Mouse (Mus musculus) ES-E14 (cell line): Measurements from ENCODE around the gene Dclk1. TPM values are rescaled to one million over a fixed set of nuclear protein-coding genes. Genes with fewer than 3 reads are reported as not detected.

Experiments
- DNase-seq: peaks from one replicate; pipeline ENCODE4 v3.0.0-alpha.2; 2013; ENCODE audit warnings: low read depth, low spot score
- H3K27ac ChIP-seq: 2 replicates; pipeline ENCODE4 v1.5.1; 2012; ENCODE audit warnings: low read depth, mild to moderate bottlenecking, low read length, moderate library complexity, mixed read lengths; ENCODE audit not compliant: poor library complexity, insufficient read depth, severe bottlenecking
- H3K36me3 ChIP-seq: 2 replicates; pipeline ENCODE4 v1.6.1; 2012; ENCODE audit warnings: mild to moderate bottlenecking, low read length, moderate library complexity, mixed read lengths; ENCODE audit not compliant: control insufficient read depth, poor library complexity, insufficient read depth, severe bottlenecking
- H3K4me1 ChIP-seq, 2 experiments: fragments of 150-350 bp in 1 of 2; sonication (generic) in 1 of 2; 2 replicates each; pipeline ENCODE4 v1.6.1; 2012; ENCODE audit warnings: low read length in 2 of 2, mild to moderate bottlenecking in 1 of 2, mixed read lengths in 1 of 2; ENCODE audit not compliant: control insufficient read depth in 2 of 2, insufficient read depth in 2 of 2, poor library complexity in 1 of 2
- H3K4me3 ChIP-seq, 2 experiments: fragments of 150-350 bp in 1 of 2; sonication (generic) in 1 of 2; 2 replicates each; pipeline ENCODE4 v1.5.1; 2012; ENCODE audit warnings: low read length in 2 of 2, low read depth in 1 of 2, mild to moderate bottlenecking in 1 of 2, mixed read lengths in 1 of 2; ENCODE audit not compliant: insufficient read depth in 1 of 2, poor library complexity in 1 of 2, severe bottlenecking in 1 of 2
- H3K9ac ChIP-seq: 2 replicates; pipeline ENCODE4 v1.6.1; 2012; ENCODE audit warnings: low read depth, mild to moderate bottlenecking, low read length, mixed read lengths; ENCODE audit not compliant: poor library complexity, insufficient read depth, severe bottlenecking
- H3K9me3 ChIP-seq: fragments of 150-350 bp; sonication (generic); 2 replicates; pipeline ENCODE4 v1.6.1; 2012; ENCODE audit warnings: low read depth, mild to moderate bottlenecking, low read length; ENCODE audit not compliant: control insufficient read depth, insufficient read depth
- CHD2 ChIP-seq: IDR thresholded peaks from 2 replicates; pipeline ENCODE4 v1.6.1; 2014; ENCODE audit warnings: mild to moderate bottlenecking, low read depth, low read length, inconsistent platforms
- HCFC1 ChIP-seq: IDR thresholded peaks from 2 replicates; pipeline ENCODE4 v1.6.1; 2012; ENCODE audit warnings: low read length, inconsistent platforms, borderline replicate concordance; ENCODE audit not compliant: insufficient read depth
- MAFK ChIP-seq: IDR thresholded peaks from 2 replicates; pipeline ENCODE4 v1.6.1; 2014; ENCODE audit warnings: mild to moderate bottlenecking, low read depth, low read length, inconsistent platforms; ENCODE audit not compliant: insufficient read depth
- ZC3H11A ChIP-seq: IDR thresholded peaks from 2 replicates; pipeline ENCODE4 v1.6.1; 2012; ENCODE audit warnings: low read depth, mild to moderate bottlenecking, inconsistent platforms, low read length, borderline replicate concordance
- ZNF384 ChIP-seq: IDR thresholded peaks from 2 replicates; pipeline ENCODE4 v1.6.1; 2012; ENCODE audit warnings: low read depth, low read length, inconsistent platforms
- in situ Hi-C, 2 experiments: fragments of 600-800 bp; cut with MboI; formaldehyde crosslinking; loops; one replicate each; pipeline ENCODE4 v1.15.1; 2025; ENCODE audit warnings: low sequenced_read_pairs in 2 of 2, inconsistent platforms in 1 of 2; ENCODE audit not compliant: unreplicated experiment in 2 of 2
- total RNA-seq: library from RNA; depleted of rRNA; stranded (reverse); fragments of 300-350 nt; gene quantifications from 2 replicates; pipeline ENCODE4 v1.2.3, GENCODE M21; 2012

Gene Dclk1
- total RNA-seq, 1 experiment = 1.7 TPM

DNA sequence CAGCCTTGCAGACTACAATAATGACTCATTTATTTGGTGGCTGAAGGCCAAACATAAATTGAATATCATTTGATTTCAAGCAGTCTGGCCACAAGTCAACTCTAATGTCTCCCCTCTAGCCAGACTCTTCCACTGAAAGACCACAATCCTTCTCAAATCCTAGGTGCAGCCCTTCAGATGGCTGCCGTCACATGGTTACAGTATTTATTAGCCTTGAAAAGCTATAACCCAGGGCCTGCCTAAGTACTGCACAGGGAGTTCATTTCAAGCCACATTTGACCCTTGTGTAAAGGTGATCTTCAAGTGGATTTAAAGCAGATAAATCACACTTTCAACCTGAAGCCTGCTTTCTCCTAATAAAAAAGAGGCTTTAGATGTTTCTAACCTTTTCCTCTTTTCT is 192.1 kb downstream of the Dclk1 start:
- Histone ChIP-seq H3K27ac (no peak overlapping the region), H3K9ac (no peak overlapping the region), H3K9me3 (no peaks in the 10 kb centered on the region), H3K36me3 (no peaks in the 10 kb centered on the region), H3K4me3 (no peak overlapping the region), H3K4me1 (no peaks in the 10 kb centered on the region)
- in situ Hi-C loops = no loop called here
- no peak for TF ChIP-seq CHD2
- TF ChIP-seq ZC3H11A = no peak
- TF ChIP-seq ZNF384 = no peak
- no peak for TF ChIP-seq HCFC1
- TF ChIP-seq MAFK = no peak
- no peak for DNase-seq

DNA sequence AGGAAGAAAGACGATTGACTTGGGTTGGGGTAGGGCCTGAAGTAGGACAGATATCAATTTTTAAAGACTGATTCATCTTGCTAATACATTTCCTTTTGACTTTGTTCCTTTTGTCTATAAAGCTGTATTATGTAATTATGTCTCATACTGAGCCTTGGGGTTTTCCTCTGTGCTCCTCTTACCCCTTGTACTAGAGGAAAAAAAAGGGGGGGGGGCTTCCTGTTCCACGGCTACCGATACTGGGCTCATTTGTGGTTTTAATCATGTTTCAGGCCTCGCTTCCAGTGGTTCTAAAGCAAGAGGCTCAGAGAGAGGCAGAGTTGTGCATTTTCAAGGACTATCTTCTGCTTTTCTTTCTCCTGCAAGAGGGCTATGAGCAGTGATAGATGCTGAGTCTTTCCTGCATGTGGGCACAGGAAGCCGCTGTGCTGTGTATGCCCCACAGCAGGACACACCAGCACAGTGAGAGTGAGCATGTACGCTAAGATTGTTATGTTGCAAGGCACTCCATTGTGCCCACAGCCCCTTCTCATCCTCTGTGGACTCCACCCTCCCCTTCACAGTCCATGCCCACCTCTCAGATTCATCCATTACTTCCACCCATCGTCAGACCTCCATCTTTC is 196.8 kb downstream of the Dclk1 start:
- H3K4me1 ChIP-seq = no peaks in the 10 kb centered on the region
- no peak overlapping the region for H3K4me3 ChIP-seq
- no peak overlapping the region for H3K27ac ChIP-seq
- in situ Hi-C loops = no loop called here
- H3K36me3 ChIP-seq = no peaks in the 10 kb centered on the region
- no peaks in the 10 kb centered on the region for H3K9me3 ChIP-seq
- no peak overlapping the region for H3K9ac ChIP-seq
- no peak for TF ChIP-seq ZNF384
- TF ChIP-seq MAFK = no peak
- no peak for DNase-seq

DNA sequence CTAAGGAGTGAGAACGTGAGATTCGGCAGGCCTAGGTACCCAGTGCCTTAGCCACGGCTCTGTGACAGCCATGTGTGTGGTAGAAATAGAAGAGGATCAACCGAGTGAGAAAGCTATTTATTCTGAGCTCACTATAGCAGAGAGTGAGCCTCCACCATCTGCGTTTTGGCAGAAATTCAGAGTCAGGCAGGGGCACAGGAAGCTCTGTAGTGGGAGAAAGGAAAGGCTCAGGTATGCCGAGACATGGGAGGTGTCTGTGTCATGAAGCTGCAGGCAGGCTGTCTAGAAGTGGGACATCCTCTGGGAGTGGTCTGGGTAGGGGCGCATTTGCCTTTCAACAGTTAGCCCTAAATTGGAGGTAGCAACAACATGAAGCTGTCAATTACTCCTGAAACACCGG is 198.2 kb downstream of the Dclk1 start:
- no peak for TF ChIP-seq ZC3H11A
- no peak for TF ChIP-seq MAFK
- no peak for TF ChIP-seq ZNF384
- TF ChIP-seq CHD2 = no peak
- no peak for TF ChIP-seq HCFC1
- Histone ChIP-seq H3K9ac (no peak overlapping the region), H3K9me3 (no peaks in the 10 kb centered on the region), H3K36me3 (no peaks in the 10 kb centered on the region), H3K4me3 (no peak overlapping the region), H3K4me1 (no peaks in the 10 kb centered on the region), H3K27ac (no peak overlapping the region)
- no peak for DNase-seq
- in situ Hi-C loops = no loop called here

DNA sequence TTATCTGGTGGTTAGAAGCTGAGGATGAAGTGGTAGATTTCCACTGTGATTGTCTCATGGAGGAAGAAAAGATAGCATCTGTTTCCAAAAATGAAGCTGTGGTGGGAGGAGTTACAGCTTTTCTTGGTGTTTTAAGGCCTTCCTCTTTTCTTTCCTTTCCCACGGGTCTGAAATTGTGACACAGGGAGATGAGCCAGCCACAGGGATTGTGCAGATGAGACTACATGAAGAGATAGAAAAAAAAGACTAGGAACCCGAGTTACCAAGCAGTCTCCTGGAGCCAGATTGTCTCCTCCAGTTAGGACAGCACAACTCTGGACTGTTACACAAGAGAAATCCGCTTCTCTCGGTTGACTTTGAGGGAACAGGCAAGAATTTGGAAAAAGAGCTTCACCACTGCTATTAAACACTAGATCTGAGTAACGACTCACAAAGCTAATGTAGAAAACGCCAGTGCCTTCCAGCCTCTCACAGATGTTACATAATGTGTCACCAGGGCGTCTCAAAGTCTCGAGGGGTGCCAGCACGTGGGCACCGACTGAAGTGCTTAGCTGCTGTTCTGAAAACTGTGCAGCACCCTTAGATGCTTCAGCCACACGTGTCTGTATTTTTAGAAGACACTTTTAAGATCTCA is 200.0 kb downstream of the Dclk1 start:
- in situ Hi-C loops = no loop called here
- no peak overlapping the region for H3K27ac ChIP-seq
- H3K4me1 ChIP-seq = no peaks in the 10 kb centered on the region
- no peaks in the 10 kb centered on the region for H3K36me3 ChIP-seq
- TF ChIP-seq HCFC1 (no peak), MAFK (no peak), CHD2 (no peak), ZC3H11A (no peak), ZNF384 (no peak)
- H3K9ac ChIP-seq = no peak overlapping the region
- no peak for DNase-seq
- no peak overlapping the region for H3K4me3 ChIP-seq
- H3K9me3 ChIP-seq = no peaks in the 10 kb centered on the region

DNA sequence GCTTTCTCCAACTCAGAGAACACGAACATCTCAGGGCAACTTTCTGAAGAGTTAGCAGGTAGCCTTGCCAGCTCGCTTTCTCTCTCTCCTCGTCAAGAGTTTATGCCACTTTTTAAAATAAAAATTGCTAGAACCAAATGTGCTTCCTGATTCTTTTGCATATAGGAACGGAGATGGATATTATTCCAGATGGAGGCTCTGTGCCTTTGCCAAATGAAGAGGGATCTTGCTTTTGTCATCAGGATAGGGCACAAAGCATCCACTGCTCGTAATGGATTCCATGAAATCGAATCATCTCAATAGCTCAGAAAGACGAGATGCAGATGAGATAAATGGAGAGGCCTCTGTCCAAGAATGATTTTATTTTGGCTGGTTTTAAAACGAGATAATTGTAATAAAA is 201.1 kb downstream of the Dclk1 start:
- Histone ChIP-seq H3K9ac (no peak overlapping the region), H3K9me3 (no peaks in the 10 kb centered on the region), H3K4me3 (no peak overlapping the region), H3K4me1 (no peaks in the 10 kb centered on the region), H3K36me3 (no peaks in the 10 kb centered on the region), H3K27ac (no peak overlapping the region)
- in situ Hi-C loops = no loop called here
- TF ChIP-seq ZC3H11A = no peak
- no peak for DNase-seq
